Mouse (Mus musculus) C2C12 (cell line): Measurements from ENCODE around the gene Sox2. TPM values are rescaled to one million over a fixed set of nuclear protein-coding genes. Genes with fewer than 3 reads are reported as not detected.

Source experiments
- H3K27me3 ChIP-seq: one replicate; pipeline ENCODE4 v1.6.1; 2011; ENCODE audit not compliant: control insufficient read depth, insufficient read depth, insufficient read length
- H3K36me3 ChIP-seq: one replicate; pipeline ENCODE4 v1.6.1; 2011; ENCODE audit not compliant: control insufficient read depth, insufficient read depth
- H3K4me3 ChIP-seq: one replicate; pipeline ENCODE4 v1.5.1; 2011; ENCODE audit warnings: mild to moderate bottlenecking, control low read depth; ENCODE audit not compliant: poor library complexity, insufficient read depth, severe bottlenecking
- H3K79me2 ChIP-seq: one replicate; pipeline ENCODE4 v1.6.1; 2011; ENCODE audit not compliant: control insufficient read depth, insufficient read depth
- H3K79me3 ChIP-seq: one replicate; pipeline ENCODE4 v1.6.1; 2011; ENCODE audit warnings: low read depth, control low read depth
- H3ac ChIP-seq: one replicate; pipeline ENCODE3; 2011; ENCODE audit warnings: low read depth; ENCODE audit not compliant: control insufficient read depth, insufficient read length
- CEBPB ChIP-seq: IDR thresholded peaks from one replicate; pipeline ENCODE4 v1.6.1; 2011; ENCODE audit warnings: low read depth, mild to moderate bottlenecking, control low read depth, moderate library complexity
- CTCF ChIP-seq: IDR thresholded peaks from one replicate; pipeline ENCODE4 v1.5.1; 2011; ENCODE audit not compliant: control insufficient read depth, insufficient read depth, insufficient read length
- FOSL1 ChIP-seq: IDR thresholded peaks from one replicate; pipeline ENCODE4 v1.8.0; 2011; ENCODE audit warnings: mild to moderate bottlenecking, low read length; ENCODE audit not compliant: poor library complexity, insufficient read depth, severe bottlenecking
- MAX ChIP-seq: IDR thresholded peaks from one replicate; pipeline ENCODE4 v1.6.1; 2011; ENCODE audit warnings: mild to moderate bottlenecking, control low read depth
- MYOD1 ChIP-seq: IDR thresholded peaks from one replicate; pipeline ENCODE4 v1.6.1; 2011; ENCODE audit warnings: low read depth; ENCODE audit not compliant: control insufficient read depth, insufficient read length
- MYOG ChIP-seq: IDR thresholded peaks from one replicate; pipeline ENCODE4 v1.6.1; 2011; ENCODE audit not compliant: control insufficient read depth, insufficient read length; ENCODE audit errors: extremely low read depth
- USF1 ChIP-seq: IDR thresholded peaks from one replicate; pipeline ENCODE4 v1.6.1; 2011; ENCODE audit warnings: low read depth, mild to moderate bottlenecking, control low read depth, moderate library complexity
- polyA plus RNA-seq: library from polyadenylated mRNA; unstranded; fragments of >200 nt; fragmentation: generic; extraction: Trizol; gene quantifications from one replicate; pipeline ENCODE4 v1.2.1, GENCODE M21; 2012; ENCODE audit warnings: missing spikeins

The Sox2 gene
- polyA plus RNA-seq, 1 experiment, result 0.01 TPM

DNA sequence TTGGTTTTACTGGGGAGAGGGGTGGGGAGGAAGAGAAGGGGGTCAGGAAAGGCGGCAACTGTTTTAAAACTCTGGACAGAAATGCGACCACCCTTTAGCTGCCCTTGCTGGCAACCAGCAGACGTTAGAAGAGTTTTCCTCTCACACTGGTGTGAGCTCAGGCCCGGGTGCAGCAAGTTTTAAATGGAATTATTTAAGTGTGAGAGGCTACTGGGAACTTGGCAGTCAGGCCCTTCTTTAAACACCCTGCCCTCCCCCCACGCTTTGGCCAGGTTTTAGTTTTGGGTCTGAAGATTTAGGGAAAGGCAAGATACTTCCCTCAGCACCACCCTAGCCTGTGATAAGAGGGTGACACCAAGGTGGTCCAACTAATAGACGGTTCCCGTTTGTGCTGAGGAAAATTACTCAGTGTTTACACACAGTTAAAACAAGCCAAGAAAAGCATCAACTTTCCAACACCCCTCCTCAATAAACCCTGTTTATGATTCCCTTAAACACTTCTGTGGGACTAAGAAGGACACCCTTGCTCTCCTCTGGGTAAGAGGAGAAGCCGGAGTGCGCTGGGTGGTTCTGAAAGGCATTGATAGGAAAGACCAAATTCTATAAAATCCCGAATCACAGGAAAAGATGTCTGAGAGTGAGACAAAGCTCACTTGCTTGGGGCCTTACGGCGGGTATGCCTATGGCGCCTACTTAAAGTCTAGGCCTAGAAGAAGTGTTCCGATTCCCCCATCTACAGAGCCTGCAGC is 10.5 kb downstream of the Sox2 start:
- Histone ChIP-seq H3K79me3 (no peaks in the 10 kb centered on the region), H3K79me2 (no peaks in the 10 kb centered on the region), H3ac (no peak overlapping the region), H3K27me3 (peaks cover 51% of the 10 kb centered on the region), H3K36me3 (no peaks in the 10 kb centered on the region), H3K4me3 (no peak overlapping the region)
- TF ChIP-seq MYOG (no peak), CTCF (no peak)

DNA sequence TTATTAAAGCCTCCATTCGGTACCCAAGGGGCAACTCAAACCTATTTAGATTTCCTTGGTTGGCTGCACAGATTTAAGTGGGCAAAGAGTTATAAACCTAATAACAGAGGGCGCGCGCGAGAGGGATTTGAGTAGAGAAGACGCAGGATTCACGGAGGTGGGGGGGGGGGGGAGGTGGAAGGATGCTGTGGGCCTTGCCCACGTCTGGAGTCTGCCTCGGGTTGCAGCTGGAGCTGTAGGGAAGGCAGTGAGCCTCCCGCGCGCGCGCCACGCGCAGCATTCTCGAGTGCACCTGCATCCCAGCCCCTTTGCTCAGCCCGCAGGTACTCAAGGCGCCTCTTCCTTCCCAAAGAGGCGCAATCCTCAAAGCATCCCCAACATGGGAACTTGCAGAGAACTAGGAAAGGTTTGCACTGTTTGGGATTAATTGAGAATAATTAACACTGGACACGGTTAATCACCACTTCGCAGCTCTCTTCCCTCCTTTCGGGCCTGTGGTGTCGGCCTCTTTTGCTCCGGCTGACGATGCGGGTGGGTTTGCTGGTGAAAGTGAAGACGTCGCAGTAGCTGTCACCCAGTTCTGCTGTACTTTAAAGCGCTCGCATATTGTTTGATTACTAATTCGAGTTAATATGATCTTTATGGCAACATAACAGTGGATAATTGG is 11.3 kb downstream of the Sox2 start:
- H3K36me3 ChIP-seq, result no peaks in the 10 kb centered on the region
- no peaks in the 10 kb centered on the region for H3K79me2 ChIP-seq
- peaks cover 51% of the 10 kb centered on the region for H3K27me3 ChIP-seq
- H3K4me3 ChIP-seq, result no peak overlapping the region
- no peak for TF ChIP-seq CTCF
- no peak for TF ChIP-seq FOSL1
- no peak for TF ChIP-seq MAX
- TF ChIP-seq USF1, result no peak
- TF ChIP-seq MYOG, result no peak
- TF ChIP-seq CEBPB, result no peak
- no peak for TF ChIP-seq MYOD1
- no peak overlapping the region for H3ac ChIP-seq
- no peaks in the 10 kb centered on the region for H3K79me3 ChIP-seq

DNA sequence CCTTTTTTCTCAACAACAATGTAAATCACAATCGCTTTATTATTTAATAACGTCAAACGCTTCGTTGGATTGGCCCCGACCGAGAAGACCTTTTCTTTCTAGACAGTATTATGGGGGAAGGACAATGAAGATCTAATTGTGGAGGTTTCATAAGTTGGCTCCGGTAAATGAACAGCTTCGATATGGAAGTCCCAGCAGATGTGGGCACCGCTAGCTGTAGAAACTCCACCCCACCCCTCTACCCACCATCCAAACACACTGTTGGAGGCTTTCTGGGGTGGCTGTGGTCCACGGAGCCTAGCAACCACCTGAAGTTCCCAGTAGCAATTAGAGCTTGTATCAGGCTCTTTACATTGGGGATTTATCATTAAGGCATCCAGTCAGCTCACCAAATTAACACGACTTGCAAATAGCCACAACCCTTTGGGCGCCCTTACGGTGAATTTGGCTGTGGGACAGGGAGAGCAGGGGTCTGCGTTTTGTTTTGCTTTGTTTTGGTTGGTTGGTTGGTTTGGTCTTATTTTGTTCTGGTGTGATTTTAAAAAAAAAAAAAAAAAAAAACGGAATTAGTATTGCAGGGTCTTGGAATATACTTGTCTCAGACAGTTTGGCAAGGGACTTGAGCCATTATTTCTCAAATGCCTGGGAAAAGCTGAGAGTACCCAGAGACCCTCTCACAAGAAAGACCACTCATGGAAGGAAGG is 12.0 kb downstream of the Sox2 start:
- no peak overlapping the region for H3ac ChIP-seq
- no peak overlapping the region for H3K4me3 ChIP-seq
- no peaks in the 10 kb centered on the region for H3K79me3 ChIP-seq
- H3K27me3 ChIP-seq, result peaks cover 47% of the 10 kb centered on the region
- no peaks in the 10 kb centered on the region for H3K79me2 ChIP-seq
- H3K36me3 ChIP-seq, result no peaks in the 10 kb centered on the region
- TF ChIP-seq MAX, result no peak
- TF ChIP-seq FOSL1, result no peak
- TF ChIP-seq MYOD1, result no peak
- TF ChIP-seq CEBPB, result no peak
- TF ChIP-seq CTCF, result no peak
- TF ChIP-seq MYOG, result no peak
- no peak for TF ChIP-seq USF1

DNA sequence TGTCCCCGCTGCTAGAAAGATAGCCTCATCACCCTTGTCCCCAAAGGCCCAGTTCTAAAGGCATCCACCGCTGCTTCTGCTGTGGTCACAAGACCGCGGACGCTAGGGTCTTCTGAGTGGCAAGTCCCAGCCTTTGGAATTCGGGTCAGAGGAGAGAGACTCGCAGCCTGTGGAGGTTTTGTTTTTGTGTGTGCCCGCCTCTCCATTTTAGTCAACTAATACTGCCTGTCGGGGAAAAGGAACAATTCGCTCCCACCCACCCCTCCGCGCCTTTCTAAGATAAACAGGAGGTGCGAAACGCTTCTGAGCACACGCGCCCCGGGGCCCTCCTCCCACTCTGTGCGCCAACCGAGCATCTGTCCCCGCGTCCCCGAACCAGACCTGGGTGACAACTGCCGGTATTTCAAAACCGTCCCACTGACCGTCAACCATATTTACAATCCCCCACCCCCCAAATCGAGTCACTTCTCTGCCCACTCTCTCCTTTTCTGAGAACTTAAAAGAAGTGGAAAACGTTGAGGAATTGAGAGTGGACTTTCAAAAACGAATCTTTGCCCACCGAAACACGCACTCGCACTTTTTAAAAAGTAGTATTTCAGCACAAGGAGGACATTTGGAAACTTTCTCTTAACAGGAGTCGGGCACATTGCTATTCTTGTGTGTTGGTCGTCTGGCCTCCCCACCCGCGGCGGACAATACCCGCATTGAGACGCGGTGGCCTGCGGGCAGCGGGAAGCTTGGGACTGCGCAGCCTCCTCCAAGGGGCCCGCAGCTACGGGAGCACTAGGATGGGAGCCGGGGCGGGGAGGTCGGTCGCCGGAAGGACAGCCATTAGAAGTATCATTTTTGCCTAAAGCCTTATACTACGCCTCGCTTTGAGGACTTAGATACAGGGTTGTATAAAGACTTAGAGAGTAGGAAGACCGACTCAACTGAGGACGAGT is 12.8 kb downstream of the Sox2 start:
- Histone ChIP-seq H3K4me3 (no peak overlapping the region), H3K36me3 (no peaks in the 10 kb centered on the region), H3ac (no peak overlapping the region), H3K79me3 (no peaks in the 10 kb centered on the region), H3K79me2 (no peaks in the 10 kb centered on the region), H3K27me3 (peaks cover 40% of the 10 kb centered on the region)
- no peak for TF ChIP-seq MYOG
- no peak for TF ChIP-seq FOSL1
- TF ChIP-seq MAX, result no peak
- TF ChIP-seq CEBPB, result no peak
- TF ChIP-seq MYOD1, result no peak
- TF ChIP-seq CTCF, result no peak
- no peak for TF ChIP-seq USF1

DNA sequence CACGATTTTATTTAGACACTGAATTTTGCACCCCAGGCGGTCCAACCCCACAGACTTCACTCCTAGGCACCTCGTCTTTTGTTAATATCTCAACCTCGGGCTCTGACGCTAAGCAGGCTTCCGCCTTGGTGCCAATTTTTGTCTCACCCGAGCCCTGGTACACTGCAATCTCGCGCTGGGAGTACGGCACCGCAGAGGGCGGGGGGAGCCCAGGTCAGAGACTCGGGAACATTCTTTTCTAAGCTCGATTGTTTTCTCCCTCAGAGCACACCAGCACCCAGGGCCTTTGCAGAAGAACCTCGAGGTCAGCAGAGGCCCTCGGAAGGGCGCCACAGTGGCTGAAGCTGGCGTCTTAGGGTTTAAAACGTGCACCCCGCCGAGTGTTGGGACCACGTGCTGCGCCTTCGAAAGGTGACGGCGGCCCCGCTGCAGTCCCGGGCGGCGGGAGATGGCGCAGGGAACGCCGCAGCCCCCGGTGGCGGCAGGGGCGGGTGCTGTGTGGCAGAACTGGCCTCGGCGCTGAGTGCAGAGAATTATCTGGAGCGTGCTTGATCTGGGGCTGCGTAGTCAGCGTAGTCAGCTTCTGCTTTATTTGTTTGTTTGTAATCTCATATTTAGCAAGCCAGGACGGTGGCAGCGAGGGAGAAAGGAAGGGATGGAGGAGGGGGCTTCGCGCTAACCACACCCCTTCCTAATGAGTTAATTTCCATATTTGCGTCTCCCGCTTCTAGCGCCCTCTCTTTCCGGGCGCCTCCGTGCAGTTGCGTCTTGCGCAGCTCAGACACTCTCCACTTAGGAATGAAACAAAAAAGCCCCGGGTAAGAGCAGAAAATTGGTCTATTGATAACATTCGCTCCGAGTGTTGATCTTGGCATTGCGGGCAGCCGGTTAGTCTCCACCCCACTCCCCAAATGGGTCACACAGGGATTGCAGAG is 13.8 kb downstream of the Sox2 start:
- H3K79me3 ChIP-seq, result no peaks in the 10 kb centered on the region
- no peak overlapping the region for H3K4me3 ChIP-seq
- no peaks in the 10 kb centered on the region for H3K79me2 ChIP-seq
- no peak for TF ChIP-seq CEBPB
- no peak for TF ChIP-seq CTCF
- no peak for TF ChIP-seq USF1
- TF ChIP-seq MAX, result no peak
- TF ChIP-seq MYOG, result no peak
- no peak for TF ChIP-seq MYOD1
- TF ChIP-seq FOSL1, result no peak
- peaks cover 44% of the 10 kb centered on the region for H3K27me3 ChIP-seq
- no peaks in the 10 kb centered on the region for H3K36me3 ChIP-seq
- H3ac ChIP-seq, result no peak overlapping the region
